Mouse (Mus musculus): ENCODE results near the gene Lamc1.

The Lamc1 gene

DNA sequence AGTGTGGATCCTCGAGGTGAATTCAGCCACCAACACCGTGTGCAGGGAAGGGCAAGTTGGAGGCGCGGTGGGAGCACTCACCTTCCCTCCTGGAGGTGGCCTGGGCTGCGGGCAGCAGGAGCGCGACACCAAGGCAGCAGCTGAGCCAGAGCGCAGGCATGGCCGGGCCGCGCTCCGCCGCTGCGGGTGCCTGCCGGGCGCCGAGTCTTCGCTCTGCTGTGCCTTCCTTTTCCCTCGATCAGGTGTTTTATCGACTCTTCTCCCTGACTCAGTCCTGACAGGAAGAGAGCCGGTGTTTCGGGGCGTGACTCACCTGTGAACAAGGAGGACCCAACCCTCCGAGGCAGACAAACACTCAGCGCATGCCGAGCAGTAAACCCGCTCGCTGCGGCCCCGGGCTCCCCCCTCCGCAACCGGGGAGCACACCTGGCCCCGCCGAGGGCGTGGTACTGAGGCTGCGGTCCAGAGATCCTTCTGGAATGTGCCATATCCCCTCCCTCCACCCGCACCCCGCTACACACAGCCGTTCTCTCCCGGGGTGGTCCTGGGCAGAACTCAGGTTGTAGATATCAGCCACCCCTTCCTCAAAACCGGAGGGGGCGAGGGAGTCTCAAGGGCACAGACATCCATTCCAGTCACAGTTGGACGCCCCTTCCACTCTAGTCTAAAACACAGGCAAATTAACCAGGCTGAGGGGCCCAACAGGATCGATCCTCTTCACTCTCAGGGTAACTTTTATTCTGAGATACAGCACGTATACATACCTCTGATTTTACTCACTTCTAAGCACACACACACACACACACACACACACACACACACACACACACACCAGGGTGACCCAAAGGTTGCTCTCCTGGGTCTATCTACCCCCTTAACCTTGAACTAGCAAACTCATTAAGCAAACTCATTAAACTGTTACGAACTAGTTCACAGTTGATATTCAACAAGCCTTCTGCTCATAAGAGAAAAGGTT lies 146.5 kb downstream of the Lamc1 start, which contains the start of gene Lamc2:
Lamc2 (minus strand) TSS at position 620 of the 976 bp plus-strand sequence.
- peak; percentile 7 for DNase-seq

GRCm38 (mm10) chr1:153180586-153181289 lies 151.8 kb downstream of the Lamc1 start:
- no peak for DNase-seq

DNA sequence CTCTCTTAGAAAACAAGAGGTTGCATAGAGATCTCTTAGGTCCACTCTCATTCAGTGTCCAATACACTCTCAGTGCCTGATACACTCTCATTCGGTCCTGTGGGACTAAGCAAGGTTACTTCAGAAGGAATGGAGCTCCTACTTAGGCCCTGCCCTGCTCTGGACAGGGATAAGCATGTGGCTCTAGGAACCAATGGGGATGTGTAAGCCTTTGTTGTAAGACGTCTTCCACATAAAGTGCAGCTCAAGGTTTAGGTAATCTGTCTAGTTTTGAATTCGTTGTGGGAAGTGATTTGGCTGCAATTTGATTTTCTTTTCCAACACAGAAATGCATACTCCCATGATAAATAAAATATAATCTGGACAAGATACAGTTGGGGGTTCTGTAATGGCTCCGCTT lies 152.4 kb downstream of the Lamc1 start:
- no peak for DNase-seq

GRCm38 (mm10) chr1:153174801-153175200 lies 157.8 kb downstream of the Lamc1 start:
- DNase-seq: no peak

DNA sequence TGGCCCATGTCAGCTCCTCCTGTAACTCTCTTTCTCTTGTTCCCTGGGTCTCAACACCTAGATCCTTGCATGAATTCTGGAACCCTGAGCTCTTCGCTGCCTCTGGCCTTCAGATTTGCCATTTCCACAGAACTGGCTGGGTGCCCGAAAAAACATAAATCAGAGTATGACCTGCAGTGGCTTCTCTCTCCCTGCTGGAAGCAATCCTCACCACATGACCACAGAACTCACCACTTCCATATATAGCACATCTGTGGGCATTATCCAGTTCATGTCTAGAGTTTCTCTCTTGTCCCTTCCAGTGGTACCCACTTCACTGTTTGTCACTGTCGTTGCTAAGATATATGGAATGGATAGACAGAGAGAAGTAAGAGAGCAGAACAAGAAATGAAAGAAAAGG lies 159.3 kb downstream of the Lamc1 start:
- no peak for DNase-seq

- no peak for DNase-seq
Measured at GRCm38 (mm10) chr1:153172291-153172731, 160.3 kb downstream of the Lamc1 start.

- DNase-seq: no peak
Measured at GRCm38 (mm10) chr1:153171011-153171410, 161.6 kb downstream of the Lamc1 start.
